Mouse (Mus musculus): ENCODE results near the gene Wrnip1. TPM values are rescaled to one million over a fixed set of nuclear protein-coding genes. Genes with fewer than 3 reads are reported as not detected.
A peak's percentile ranks its signal among the peaks of the same experiment; 100 is the strongest.

Wrnip1 gene
- polyA plus RNA-seq (2016; fragmentation: Nextera tagmentation; extraction: Ambion mirVana) = 32.9 and 33.7 TPM in 2 replicates

GRCm38 (mm10) chr13:32801693-32802221, at the start of gene Wrnip1:
TSS of gene Wrnip1 (plus strand) at chr13:32802038.
- Histone ChIP-seq H3K36me3 (peaks cover 7% of the 10 kb centered on the region), H3K4me1 (peaks cover 8% of the 10 kb centered on the region), H3K9ac (peak within 1 kb of the TSS; percentile 80), H3K27me3 (no peaks in the 10 kb centered on the region), H3K4me3 (peak within 1 kb of the TSS; percentile 78), H3K27ac (peak within 1 kb of the TSS; percentile 57), H3K9me3 (no peaks in the 10 kb centered on the region), H3K4me2 (replicated peaks) (peak within 1 kb of the TSS; percentile 84)
- ATAC-seq (ENCODE audit: insufficient number of reproducible peaks, insufficient read depth, low FRiP score, low TSS enrichment) = peak; percentile 98
- under 1% methylated on average over 50 of the region's 51 CpGs for WGBS

- Histone ChIP-seq H3K4me2 (replicated peaks) (no peak overlapping the region), H3K9me3 (no peaks in the 10 kb centered on the region), H3K27me3 (no peaks in the 10 kb centered on the region), H3K9ac (no peak overlapping the region), H3K4me3 (no peak overlapping the region), H3K36me3 (no peaks in the 10 kb centered on the region), H3K4me1 (no peaks in the 10 kb centered on the region), H3K27ac (no peak overlapping the region)
- 21% methylated on average over 4 of the region's 4 CpGs for WGBS
- no peak for ATAC-seq (ENCODE audit: insufficient number of reproducible peaks, insufficient read depth, low FRiP score, low TSS enrichment)
Observed at GRCm38 (mm10) chr13:32752066-32752657, 49.7 kb upstream of the Wrnip1 start.

GRCm38 (mm10) chr13:32759036-32759435, 42.8 kb upstream of the Wrnip1 start:
- Histone ChIP-seq H3K4me1 (no peaks in the 10 kb centered on the region), H3K36me3 (no peaks in the 10 kb centered on the region), H3K27me3 (no peaks in the 10 kb centered on the region), H3K9me3 (no peaks in the 10 kb centered on the region), H3K4me2 (replicated peaks) (no peak overlapping the region), H3K9ac (no peak overlapping the region), H3K4me3 (no peak overlapping the region), H3K27ac (no peak overlapping the region)
- 20% methylated on average over 4 of the region's 4 CpGs for WGBS
- no peak for ATAC-seq (ENCODE audit: insufficient number of reproducible peaks, insufficient read depth, low FRiP score, low TSS enrichment)

- no peak for ATAC-seq (ENCODE audit: insufficient number of reproducible peaks, insufficient read depth, low FRiP score, low TSS enrichment)
- Histone ChIP-seq H3K27ac (no peak overlapping the region), H3K9me3 (no peaks in the 10 kb centered on the region), H3K4me2 (replicated peaks) (no peak overlapping the region), H3K36me3 (no peaks in the 10 kb centered on the region), H3K27me3 (no peaks in the 10 kb centered on the region), H3K9ac (no peak overlapping the region), H3K4me3 (no peak overlapping the region), H3K4me1 (no peaks in the 10 kb centered on the region)
- WGBS = 84% methylated on average over 2 of the region's 2 CpGs
Observed at GRCm38 (mm10) chr13:32760795-32761194, 41.0 kb upstream of the Wrnip1 start.

GRCm38 (mm10) chr13:32763141-32763540, 38.7 kb upstream of the Wrnip1 start:
- no peak overlapping the region for H3K27ac ChIP-seq
- H3K9me3 ChIP-seq = no peaks in the 10 kb centered on the region
- H3K27me3 ChIP-seq = no peaks in the 10 kb centered on the region
- H3K4me2 ChIP-seq (replicated peaks) = no peak overlapping the region
- no peaks in the 10 kb centered on the region for H3K36me3 ChIP-seq
- WGBS = 83% methylated on average over 3 of the region's 3 CpGs
- ATAC-seq (ENCODE audit: insufficient number of reproducible peaks, insufficient read depth, low FRiP score, low TSS enrichment) = no peak
- H3K4me1 ChIP-seq = no peaks in the 10 kb centered on the region
- H3K9ac ChIP-seq = no peak overlapping the region
- H3K4me3 ChIP-seq = no peak overlapping the region

GRCm38 (mm10) chr13:32764448-32764847, 37.4 kb upstream of the Wrnip1 start:
- Histone ChIP-seq H3K4me3 (no peak overlapping the region), H3K27ac (no peak overlapping the region), H3K9me3 (no peaks in the 10 kb centered on the region), H3K4me2 (replicated peaks) (no peak overlapping the region), H3K36me3 (no peaks in the 10 kb centered on the region), H3K4me1 (no peaks in the 10 kb centered on the region), H3K27me3 (no peaks in the 10 kb centered on the region), H3K9ac (no peak overlapping the region)
- ATAC-seq (ENCODE audit: insufficient number of reproducible peaks, insufficient read depth, low FRiP score, low TSS enrichment) = no peak
- WGBS = 29% methylated on average over 7 of the region's 7 CpGs

GRCm38 (mm10) chr13:32768104-32768503, 33.7 kb upstream of the Wrnip1 start:
- 12% methylated on average over 4 of the region's 4 CpGs for WGBS
- no peak for ATAC-seq (ENCODE audit: insufficient number of reproducible peaks, insufficient read depth, low FRiP score, low TSS enrichment)
- H3K36me3 ChIP-seq = no peaks in the 10 kb centered on the region
- no peak overlapping the region for H3K9ac ChIP-seq
- no peaks in the 10 kb centered on the region for H3K4me1 ChIP-seq
- no peak overlapping the region for H3K4me3 ChIP-seq
- H3K27ac ChIP-seq = no peak overlapping the region
- H3K4me2 ChIP-seq (replicated peaks) = no peak overlapping the region
- H3K27me3 ChIP-seq = no peaks in the 10 kb centered on the region
- H3K9me3 ChIP-seq = no peaks in the 10 kb centered on the region

- Histone ChIP-seq H3K27ac (no peak overlapping the region), H3K4me2 (replicated peaks) (no peak overlapping the region), H3K9ac (no peak overlapping the region), H3K4me3 (no peak overlapping the region), H3K4me1 (no peaks in the 10 kb centered on the region), H3K9me3 (no peaks in the 10 kb centered on the region), H3K27me3 (no peaks in the 10 kb centered on the region), H3K36me3 (no peaks in the 10 kb centered on the region)
- ATAC-seq (ENCODE audit: insufficient number of reproducible peaks, insufficient read depth, low FRiP score, low TSS enrichment) = no peak
- 18% methylated on average over 3 of the region's 3 CpGs for WGBS
Observed at GRCm38 (mm10) chr13:32769960-32770359, 31.9 kb upstream of the Wrnip1 start.

GRCm38 (mm10) chr13:32775889-32776288, 25.9 kb upstream of the Wrnip1 start:
- Histone ChIP-seq H3K27me3 (no peaks in the 10 kb centered on the region), H3K4me2 (replicated peaks) (no peak overlapping the region), H3K27ac (no peak overlapping the region), H3K4me1 (no peaks in the 10 kb centered on the region), H3K9ac (no peak overlapping the region), H3K9me3 (no peaks in the 10 kb centered on the region), H3K4me3 (no peak overlapping the region), H3K36me3 (no peaks in the 10 kb centered on the region)
- 89% methylated on average over 9 of the region's 9 CpGs for WGBS
- no peak for ATAC-seq (ENCODE audit: insufficient number of reproducible peaks, insufficient read depth, low FRiP score, low TSS enrichment)

- Histone ChIP-seq H3K36me3 (no peaks in the 10 kb centered on the region), H3K4me3 (no peak overlapping the region), H3K9ac (no peak overlapping the region), H3K9me3 (no peaks in the 10 kb centered on the region), H3K4me1 (no peaks in the 10 kb centered on the region), H3K27ac (no peak overlapping the region), H3K27me3 (no peaks in the 10 kb centered on the region), H3K4me2 (replicated peaks) (no peak overlapping the region)
- ATAC-seq (ENCODE audit: insufficient number of reproducible peaks, insufficient read depth, low FRiP score, low TSS enrichment) = no peak
- WGBS = 58% methylated on average over 10 of the region's 10 CpGs
Observed at GRCm38 (mm10) chr13:32776350-32776749, 25.5 kb upstream of the Wrnip1 start.

GRCm38 (mm10) chr13:32778861-32779260, 23.0 kb upstream of the Wrnip1 start:
- H3K9me3 ChIP-seq = no peaks in the 10 kb centered on the region
- WGBS = 60% methylated on average over 3 of the region's 3 CpGs
- H3K9ac ChIP-seq = no peak overlapping the region
- H3K36me3 ChIP-seq = no peaks in the 10 kb centered on the region
- no peak overlapping the region for H3K4me2 ChIP-seq (replicated peaks)
- H3K4me3 ChIP-seq = no peak overlapping the region
- H3K27ac ChIP-seq = no peak overlapping the region
- no peak for ATAC-seq (ENCODE audit: insufficient number of reproducible peaks, insufficient read depth, low FRiP score, low TSS enrichment)
- H3K4me1 ChIP-seq = no peaks in the 10 kb centered on the region
- no peaks in the 10 kb centered on the region for H3K27me3 ChIP-seq

- no peak for ATAC-seq (ENCODE audit: insufficient number of reproducible peaks, insufficient read depth, low FRiP score, low TSS enrichment)
- H3K9me3 ChIP-seq = no peaks in the 10 kb centered on the region
- H3K36me3 ChIP-seq = no peaks in the 10 kb centered on the region
- no peaks in the 10 kb centered on the region for H3K27me3 ChIP-seq
- no peak overlapping the region for H3K27ac ChIP-seq
- no peaks in the 10 kb centered on the region for H3K4me1 ChIP-seq
- H3K9ac ChIP-seq = no peak overlapping the region
- no peak overlapping the region for H3K4me2 ChIP-seq (replicated peaks)
- no peak overlapping the region for H3K4me3 ChIP-seq
- WGBS = 60% methylated on average over 5 of the region's 5 CpGs
Observed at GRCm38 (mm10) chr13:32783055-32783454, 18.8 kb upstream of the Wrnip1 start.

All from embryonic facial prominence, embryonic 12.5 days (tissue).